Mouse (Mus musculus) liver, adult 2 months (tissue): Measurements from ENCODE around the gene Clec16a.

ENCODE experiments used
- CTCF ChIP-seq: fragments of 200-500 bp; IDR thresholded peaks from 2 replicates; pipeline ENCODE4 v1.5.1; 2011; ENCODE audit warnings: low read depth, low read length, control low read depth
- POLR2A ChIP-seq: fragments of 200-500 bp; IDR thresholded peaks from 2 replicates; pipeline ENCODE4 v1.6.1; 2011; ENCODE audit warnings: low read length, control low read depth; ENCODE audit not compliant: insufficient read depth; ENCODE audit errors: extremely low read depth

GRCm38 (mm10) chr16:10581234-10581898 is 36.2 kb downstream of the Clec16a start:
- TF ChIP-seq CTCF (no peak), POLR2A (no peak)
